Mouse (Mus musculus) small intestine, adult 10 weeks (tissue): ENCODE results near the gene Ms4a14. TPM values are rescaled to one million over a fixed set of nuclear protein-coding genes. Genes with fewer than 3 reads are reported as not detected.

ENCODE experiments used
- polyA plus RNA-seq: library from polyadenylated mRNA; stranded (reverse); fragments of 350-450 nt; fragmentation: Illumina TruSeq; extraction: RNeasy Lipid Tissue Mini Kit (QIAGEN cat#74804); gene quantifications from one replicate; pipeline ENCODE4 v1.2.3, GENCODE M21; 2014; ENCODE audit warnings: low replicate concordance

Ms4a14 gene
- polyA plus RNA-seq: 5.7 TPM

GRCm38 (mm10) chr19:11314354-11314753, at the start of gene Ms4a14:
Ms4a14 (minus strand) TSS chr19:11314454.

GRCm38 (mm10) chr19:11335932-11336331, 21.7 kb upstream of the Ms4a14 start, which contains the start of gene Ms4a7:
Ms4a7 (minus strand) TSS chr19:11336146.

GRCm38 (mm10) chr19:11283773-11284172, 30.5 kb downstream of the Ms4a14 start, which contains the start of gene Ms4a5:
Ms4a5 (minus strand) TSS chr19:11283873.

GRCm38 (mm10) chr19:11266052-11266845, 48.0 kb downstream of the Ms4a14 start, which contains the start of gene Ms4a1:
Ms4a1 (minus strand) TSS chr19:11266241.

Other genes with a start within 250 kb of the Ms4a14 start
- 313 TPM for gene Ms4a8a, start 233.4 kb downstream of the Ms4a14 start, polyA plus RNA-seq
- not detected for gene 1700017D01Rik, start 183.6 kb downstream of the Ms4a14 start, polyA plus RNA-seq
- gene 1700025F22Rik, start 149.1 kb downstream of the Ms4a14 start, polyA plus RNA-seq: not detected
- not detected for gene Ms4a13, start 117.7 kb downstream of the Ms4a14 start, polyA plus RNA-seq
- gene Ms4a12, start 82.0 kb downstream of the Ms4a14 start, polyA plus RNA-seq: 118 TPM
- 18.9 TPM for gene Ms4a1, start 48.2 kb downstream of the Ms4a14 start, polyA plus RNA-seq
- not detected for gene Ms4a5, start 30.6 kb downstream of the Ms4a14 start, polyA plus RNA-seq
- gene Ms4a7, start 21.7 kb upstream of the Ms4a14 start, polyA plus RNA-seq: 28.0 TPM
- gene Ms4a4a, start 61.1 kb upstream of the Ms4a14 start, polyA plus RNA-seq: 18.4 TPM
- 5.5 TPM for gene Ms4a4c, start 90.3 kb upstream of the Ms4a14 start, polyA plus RNA-seq
- gene Ms4a4b, start 129.1 kb upstream of the Ms4a14 start, polyA plus RNA-seq: 8.9 TPM
- 45.5 TPM for gene Ms4a6c, start 154.9 kb upstream of the Ms4a14 start, polyA plus RNA-seq
- 4.4 TPM for gene Gm8369, start 171.5 kb upstream of the Ms4a14 start, polyA plus RNA-seq
- 24.6 TPM for gene Ms4a6b, start 202.1 kb upstream of the Ms4a14 start, polyA plus RNA-seq
- 41.4 TPM for gene Ms4a4d, start 222.3 kb upstream of the Ms4a14 start, polyA plus RNA-seq